Mouse (Mus musculus) cerebellum, adult 2 months (tissue): ENCODE data around the gene Hras.

Experiments used
- CTCF ChIP-seq: fragments of 200-500 bp; IDR thresholded peaks from 2 replicates; pipeline ENCODE4 v1.5.1; 2011; ENCODE audit warnings: low read depth, mild to moderate bottlenecking, control low read depth, low read length, moderate library complexity, borderline replicate concordance; ENCODE audit not compliant: insufficient read depth
- POLR2A ChIP-seq: fragments of 200-500 bp; IDR thresholded peaks from 2 replicates; pipeline ENCODE4 v1.6.1; 2011; ENCODE audit warnings: low read length, control low read depth, borderline replicate concordance; ENCODE audit not compliant: insufficient read depth

- no peak for TF ChIP-seq CTCF
- TF ChIP-seq POLR2A = no peak
Measured at GRCm38 (mm10) chr7:141188733-141189132, 5.1 kb downstream of the Hras start.
